Mouse (Mus musculus): ENCODE measurements around the gene Trib3. TPM values are rescaled to one million over a fixed set of nuclear protein-coding genes. Genes with fewer than 3 reads are reported as not detected.
A peak's percentile ranks its signal among the peaks of the same experiment; 100 is the strongest.
"Not testable (repeated sequence)": the region's sequence is repeated elsewhere in the genome, so short reads cannot be mapped to it uniquely, and the experiment has no call there.

Gene Trib3
- polyA plus RNA-seq, 2 experiments from 2014 or later: 3.4 to 5.1 TPM

DNA sequence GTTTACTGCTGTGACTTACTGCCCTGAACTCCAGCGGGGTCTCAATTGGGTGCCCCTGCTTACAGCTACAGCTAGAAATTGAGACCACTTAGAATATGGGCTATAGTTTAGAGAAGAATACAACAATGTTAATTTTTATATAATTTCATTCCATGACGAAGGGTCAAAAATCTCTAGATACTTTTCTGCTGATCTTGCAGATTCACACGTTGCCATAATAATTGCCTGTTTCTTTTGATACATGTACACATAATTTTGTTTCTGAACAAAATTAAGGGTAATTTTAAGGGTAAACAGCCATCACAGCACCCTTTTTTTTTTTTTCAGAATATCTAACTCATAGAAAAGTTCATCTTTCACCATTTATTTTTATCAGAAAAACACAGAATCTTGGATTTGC, 36.6 kb downstream of the Trib3 start:
- no peak for ATAC-seq

DNA sequence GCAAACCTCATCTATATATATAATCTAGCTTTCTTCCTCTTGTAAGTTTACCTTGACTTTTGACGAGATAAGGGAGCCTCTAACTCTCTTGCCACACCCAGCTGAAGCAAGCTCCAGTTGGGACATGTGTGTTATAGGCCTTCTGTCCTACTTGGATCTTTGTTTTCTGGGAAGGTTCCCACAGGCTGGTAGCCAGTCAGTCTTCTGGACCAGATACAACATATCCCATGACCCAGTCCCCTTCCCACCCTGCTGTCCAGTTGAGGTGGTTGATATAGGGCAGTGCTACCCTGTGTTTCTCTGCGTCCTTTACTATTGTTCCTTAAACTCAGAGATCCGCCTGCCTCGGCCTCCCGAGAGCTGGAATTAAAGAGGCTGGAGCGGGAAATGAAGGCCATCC, 38.4 kb downstream of the Trib3 start:
- no peak for ATAC-seq

- no peak for ATAC-seq
These were observed 40.1 kb downstream of the Trib3 start for GRCm38 (mm10) chr2:152303781-152304180.

DNA sequence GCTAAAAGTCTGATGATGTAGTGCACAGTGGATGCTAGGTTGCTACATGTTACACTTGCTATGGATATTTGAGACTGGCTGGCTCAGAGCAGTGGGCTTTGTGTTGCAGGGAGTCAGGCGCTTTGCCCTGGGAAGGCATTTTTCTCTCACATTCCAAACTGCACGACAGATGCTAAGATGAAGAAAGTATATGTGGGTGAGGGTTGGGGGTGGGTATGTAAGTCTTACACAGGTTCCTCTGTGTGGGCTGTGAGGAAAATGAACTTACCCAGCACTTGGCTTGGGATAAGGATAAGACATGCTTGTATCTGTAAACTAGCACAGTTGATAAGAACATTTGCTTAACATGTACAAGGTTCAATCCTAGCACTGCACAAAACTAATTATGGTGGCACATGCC, 41.0 kb downstream of the Trib3 start:
- no peak for ATAC-seq

DNA sequence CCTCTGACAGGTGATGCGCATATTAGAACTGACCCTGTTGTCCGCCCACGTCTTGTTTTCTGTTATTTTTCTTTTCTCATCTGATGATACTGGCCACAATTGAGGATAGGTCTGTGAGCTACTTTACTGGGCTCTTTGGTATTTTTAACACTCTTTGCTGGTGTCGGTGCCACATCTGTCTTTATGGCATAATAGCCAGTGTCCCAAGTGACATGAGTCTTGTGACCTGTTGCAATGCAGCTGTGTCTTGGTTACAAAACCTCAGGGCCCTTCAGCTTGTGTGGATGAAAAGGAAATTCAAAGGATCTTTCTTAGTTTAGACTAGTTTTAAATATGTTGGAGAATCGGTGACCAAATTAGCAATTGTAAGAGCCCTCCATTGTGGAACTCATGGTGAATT, 49.3 kb downstream of the Trib3 start:
- no peak for ATAC-seq

DNA sequence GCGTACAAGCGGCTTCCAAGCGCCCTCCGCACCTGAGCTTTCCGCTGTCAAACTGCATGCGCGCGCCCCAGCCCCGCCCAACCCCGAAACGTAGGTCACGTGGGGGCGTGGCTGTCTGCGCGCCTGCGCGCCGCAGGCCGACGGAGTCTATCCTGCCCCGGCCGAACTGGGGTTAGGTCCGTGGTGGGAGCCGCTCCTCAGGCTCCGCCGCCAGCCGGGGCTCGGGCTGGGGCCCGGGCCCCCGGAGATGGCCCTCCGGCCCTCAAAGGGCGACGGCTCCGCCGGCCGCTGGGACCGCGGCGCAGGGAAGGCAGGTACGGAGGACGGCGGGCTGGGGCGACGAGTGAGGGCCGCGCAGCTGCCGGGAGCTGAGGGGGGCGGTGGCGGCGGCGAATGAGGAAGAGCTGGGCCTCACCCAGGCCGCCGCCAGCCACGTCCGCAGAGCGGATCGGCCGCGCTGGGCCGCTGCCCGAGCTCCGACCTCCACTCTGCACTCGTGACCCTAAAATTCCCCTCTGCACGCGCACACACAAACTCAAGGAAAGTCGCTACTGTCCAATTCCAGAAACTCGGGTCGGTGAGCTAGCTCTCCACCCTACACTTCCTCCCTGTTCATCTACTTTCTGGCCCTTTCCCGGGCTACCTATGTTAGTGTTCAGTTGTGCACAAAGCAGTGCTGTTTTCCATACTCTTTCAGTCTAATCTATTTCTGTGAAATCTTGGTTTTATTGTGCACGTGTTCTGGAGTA, 49.9 kb downstream of the Trib3 start, which contains the start of gene Tbc1d20:
Gene Tbc1d20, plus strand, starts transcription at position 102 of the 749 bp plus-strand sequence.
- peak; percentile 90 for ATAC-seq

GRCm38 (mm10) chr2:152293179-152293726, 50.6 kb downstream of the Trib3 start:
- ATAC-seq: peak; percentile 24

DNA sequence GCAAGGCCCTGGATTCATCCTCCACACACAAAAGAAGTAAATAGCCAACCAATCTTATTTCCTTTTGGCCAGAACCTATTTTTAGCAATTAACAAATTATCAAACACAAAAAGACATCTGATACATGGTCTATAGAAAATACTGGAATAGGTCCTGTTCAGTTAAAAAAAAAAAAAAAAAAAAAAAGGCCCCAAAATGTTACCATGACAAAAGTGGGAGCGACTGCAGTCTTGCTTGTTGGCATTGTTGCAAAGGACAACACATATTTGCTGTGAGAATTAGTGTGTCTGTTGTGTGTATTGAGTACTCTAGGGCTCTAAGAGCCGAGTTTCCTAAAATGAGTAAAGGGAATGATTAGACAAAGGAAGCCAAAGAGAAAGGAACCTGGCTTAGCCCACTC, 51.4 kb downstream of the Trib3 start:
- ATAC-seq: no peak

GRCm38 (mm10) chr2:152289623-152290022, 54.2 kb downstream of the Trib3 start:
- not testable (repeated sequence) for ATAC-seq

DNA sequence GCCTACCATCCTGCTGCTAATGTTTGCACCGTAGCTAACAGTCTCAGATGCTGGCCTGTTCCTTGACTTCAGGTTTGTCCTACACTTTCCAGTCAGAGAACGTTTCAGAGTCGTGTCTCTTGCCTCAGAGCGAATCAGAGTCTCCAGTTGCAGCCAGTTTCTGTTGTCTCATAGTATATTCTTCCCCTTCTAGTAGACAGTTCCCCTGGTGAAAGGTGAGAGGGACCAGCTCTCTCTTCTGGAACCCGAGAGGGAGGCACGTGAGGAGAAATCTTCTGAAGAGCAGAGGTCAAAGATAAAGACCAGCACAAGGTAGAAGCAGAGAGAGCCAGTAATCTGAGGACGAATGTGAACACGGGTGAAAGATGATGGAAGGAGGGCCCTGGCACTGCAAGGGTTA, 55.8 kb downstream of the Trib3 start:
- no peak for ATAC-seq

- no peak for ATAC-seq
These were observed 56.3 kb downstream of the Trib3 start for GRCm38 (mm10) chr2:152287560-152287959.

Other genes with a start within 250 kb of the Trib3 start
- gene Srxn1, start 238.5 kb downstream of the Trib3 start, polyA plus RNA-seq (2017; shearing (Covaris generic)): 1 to 10 TPM in 1 of 2 experiments, under 1 TPM in 1; 0.92 to 1.5 TPM
- gene Tcf15, start 200.5 kb downstream of the Trib3 start, polyA plus RNA-seq (2017; shearing (Covaris generic)): not detected
- 10 to 100 TPM; 68.0 to 91.6 TPM for gene Csnk2a1, start 117.2 kb downstream of the Trib3 start, polyA plus RNA-seq (2017; shearing (Covaris generic))
- 10 to 100 TPM; 14.9 to 18.3 TPM for gene Tbc1d20, start 50.2 kb downstream of the Trib3 start, polyA plus RNA-seq (2017; shearing (Covaris generic))
- 10 to 100 TPM; 65.1 to 86.1 TPM for gene Rbck1, start 11.4 kb downstream of the Trib3 start, polyA plus RNA-seq (2017; shearing (Covaris generic))
- gene Nrsn2, start 32.6 kb upstream of the Trib3 start, polyA plus RNA-seq (2017; shearing (Covaris generic)): not detected
- under 1 TPM; 0.30 to 0.33 TPM for gene Sox12, start 54.0 kb upstream of the Trib3 start, polyA plus RNA-seq (2017; shearing (Covaris generic))
- under 1 TPM; 0.70 to 0.74 TPM for gene Zcchc3, start 71.0 kb upstream of the Trib3 start, polyA plus RNA-seq (2017; shearing (Covaris generic))
- gene 6820408C15Rik, start 71.6 kb upstream of the Trib3 start, polyA plus RNA-seq (2017; shearing (Covaris generic)): not detected
- gene Defb23, start 120.6 kb upstream of the Trib3 start, polyA plus RNA-seq (2017; shearing (Covaris generic)): not detected
- gene Defb20, start 133.0 kb upstream of the Trib3 start, polyA plus RNA-seq (2017; shearing (Covaris generic)): not detected
- gene Defb22, start 146.1 kb upstream of the Trib3 start, polyA plus RNA-seq (2017; shearing (Covaris generic)): not detected
- not detected for gene Defb26, start 167.7 kb upstream of the Trib3 start, polyA plus RNA-seq (2017; shearing (Covaris generic))
- gene Defb28, start 174.2 kb upstream of the Trib3 start, polyA plus RNA-seq (2017; shearing (Covaris generic)): not detected
- gene Defb29, start 196.1 kb upstream of the Trib3 start, polyA plus RNA-seq (2017; shearing (Covaris generic)): not detected
- gene Gm17416, start 225.3 kb upstream of the Trib3 start, polyA plus RNA-seq (2017; shearing (Covaris generic)): not detected
- gene Defb21, start 228.7 kb upstream of the Trib3 start, polyA plus RNA-seq (2017; shearing (Covaris generic)): not detected
- not detected for gene Defb19, start 236.3 kb upstream of the Trib3 start, polyA plus RNA-seq (2017; shearing (Covaris generic))